Mouse (Mus musculus) G1E (cell line): Measurements from ENCODE around the gene Nbeal1.

Experiments used
- CTCF ChIP-seq: IDR thresholded peaks from 2 replicates; pipeline ENCODE4 v1.5.1; 2012; ENCODE audit warnings: low read depth, low read length, inconsistent platforms, mixed read lengths
- GATA1 ChIP-seq: IDR thresholded peaks from 2 replicates; pipeline ENCODE4 v1.6.1; 2012; ENCODE audit warnings: borderline replicate concordance, low read length, inconsistent platforms, mixed read lengths
- POLR2AphosphoS5 ChIP-seq: IDR thresholded peaks from 2 replicates; pipeline ENCODE4 v1.6.1; 2012; ENCODE audit warnings: low read depth, low read length, inconsistent platforms; ENCODE audit not compliant: insufficient replicate concordance
- TAL1 ChIP-seq: conservative IDR thresholded peaks from 2 replicates; pipeline ENCODE4 v1.6.1; 2012; ENCODE audit warnings: low read depth, low read length, inconsistent platforms, mixed read lengths

GRCm38 (mm10) chr1:60352786-60353185, 172.4 kb downstream of the Nbeal1 start:
- no peak for TF ChIP-seq CTCF
- TF ChIP-seq TAL1, result no peak
- no peak for TF ChIP-seq GATA1
- no peak for TF ChIP-seq POLR2AphosphoS5
